In the genomic region with DNA sequence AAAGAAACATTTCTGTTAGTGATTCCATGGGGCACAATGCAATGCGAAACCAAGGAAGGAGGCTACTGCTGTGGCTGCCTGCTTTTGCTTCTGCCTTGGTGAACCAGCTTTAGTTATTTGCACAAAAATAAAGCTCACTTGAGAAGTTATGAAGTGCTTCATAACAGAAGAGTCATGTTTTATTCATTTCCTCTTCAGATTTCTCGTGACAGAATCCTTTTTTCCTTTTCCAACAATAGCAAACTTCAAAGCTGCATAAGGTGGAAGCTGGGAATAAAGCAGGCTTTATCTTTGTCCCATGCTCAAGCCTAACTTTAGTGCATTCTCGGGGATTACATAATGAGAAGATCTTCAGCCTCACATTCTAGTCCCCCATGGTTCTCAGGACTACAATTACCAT, we compare ENCODE assay signal across 14 mouse cellular contexts.
"Had no signal": no experiment of that assay in that cellular context is flagged by ENCODE, and none has a peak within 500 bp of the region (broad histone marks: within the 10 kb centered on the region; RNA-seq: fewer than 3 reads in every experiment).

No protein-coding gene starts in this region.

- H3K27me3 ChIP-seq: midbrain, embryonic 12.5 days had no signal

- H3K4me2 ChIP-seq: liver, embryonic 11.5 days; lung, embryonic 14.5 days; midbrain, embryonic 12.5 days had no signal

- H3K4me3 ChIP-seq: layer of hippocampus, adult 2 months; limb, embryonic 10.5 days; midbrain, embryonic 12.5 days had no signal

- H3K36me3 ChIP-seq: limb, embryonic 10.5 days; midbrain, embryonic 12.5 days had no signal

- H3K27ac ChIP-seq: kidney, postnatal 0 days; layer of hippocampus, adult 2 months; limb, embryonic 10.5 days; midbrain, embryonic 12.5 days; stomach, postnatal 0 days had no signal

- H3K9me3 ChIP-seq: limb, embryonic 10.5 days; midbrain, embryonic 12.5 days had no signal

- DNase-seq: kidney, adult 11 months; kidney, adult 9 months; kidney, postnatal 36 days; lung, embryonic 14.5 days; lung, postnatal 10 days; lung, postnatal 4 days; thymus, adult 18-20 months; thymus, postnatal 25 days had no signal

- H3K4me1 ChIP-seq: midbrain, embryonic 12.5 days had no signal

- H3K9ac ChIP-seq: lung, embryonic 14.5 days; midbrain, embryonic 12.5 days had no signal
